Mouse (Mus musculus): Measurements from ENCODE around the gene Cerkl. TPM values are rescaled to one million over a fixed set of nuclear protein-coding genes. Genes with fewer than 3 reads are reported as not detected.
A peak's percentile ranks its signal among the peaks of the same experiment; 100 is the strongest.

Gene Cerkl
- polyA plus RNA-seq, 1 experiment from 2014 or later, result 2.6 TPM

DNA sequence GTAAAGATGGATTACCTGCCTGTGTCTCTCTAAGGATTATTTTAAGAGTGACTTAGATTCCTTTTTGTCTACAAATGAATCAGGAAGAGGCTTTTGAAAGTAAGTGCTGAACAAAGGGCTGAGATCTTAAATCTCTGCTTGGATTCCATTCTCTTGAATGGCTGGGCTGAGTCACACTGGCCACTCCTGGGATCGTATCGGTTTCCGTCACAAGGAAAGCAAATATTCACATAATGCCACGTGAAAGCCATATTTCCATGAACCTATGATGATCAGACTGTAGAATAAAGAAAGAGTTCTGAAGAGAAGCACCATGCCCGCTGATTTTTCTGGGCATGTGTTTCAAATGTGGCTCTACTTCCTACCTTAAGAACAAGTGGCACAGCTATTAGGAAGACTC lies 57.8 kb downstream of the Cerkl start:
- no peak overlapping the region for H3K4me3 ChIP-seq (ENCODE audit: low read length)
- no peak for ATAC-seq
- H3K9me3 ChIP-seq (ENCODE audit: control insufficient read depth, low read length), result no peaks in the 10 kb centered on the region
- H3K4me1 ChIP-seq (ENCODE audit: control insufficient read depth, insufficient read depth, low read depth, low read length), result no peaks in the 10 kb centered on the region
- no peak overlapping the region for H3K4me2 ChIP-seq (ENCODE audit: low read length)
- H3K27me3 ChIP-seq (replicated peaks; ENCODE audit: control insufficient read depth, insufficient read depth, low read length), result no peaks in the 10 kb centered on the region
- no peaks in the 10 kb centered on the region for H3K36me3 ChIP-seq (ENCODE audit: control insufficient read depth, insufficient read depth, low read length)
- WGBS, result 79% methylated on average over 5 of the region's 5 CpGs
- H3K27ac ChIP-seq (ENCODE audit: low read depth, low read length), result no peak overlapping the region; the same call in 1 of the 2 replicates
- no peak overlapping the region for H3K9ac ChIP-seq (ENCODE audit: low read depth, low read length)

DNA sequence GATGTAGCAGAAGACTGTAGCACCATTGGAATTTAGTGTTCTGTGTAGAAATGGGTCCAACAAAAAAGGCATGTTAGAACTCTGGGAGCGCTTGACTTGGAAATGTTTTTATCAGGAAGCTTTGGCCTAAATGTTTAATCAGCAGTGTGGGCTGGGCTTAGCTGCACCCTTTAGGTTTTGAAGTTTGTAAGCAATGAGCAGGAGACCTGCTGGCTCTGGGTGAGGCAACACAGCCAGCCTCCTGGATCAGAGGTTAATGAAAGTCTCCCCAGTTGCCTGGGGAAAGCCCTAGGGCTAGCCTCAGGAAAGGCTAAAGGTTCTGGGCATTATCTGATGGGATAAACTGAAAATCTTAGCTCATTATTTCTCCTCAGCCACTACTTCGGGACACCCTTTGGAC lies 58.2 kb downstream of the Cerkl start:
- Histone ChIP-seq H3K4me2 (ENCODE audit: low read length) (no peak overlapping the region), H3K4me1 (ENCODE audit: control insufficient read depth, insufficient read depth, low read depth, low read length) (no peaks in the 10 kb centered on the region), H3K27me3 (replicated peaks; ENCODE audit: control insufficient read depth, insufficient read depth, low read length) (no peaks in the 10 kb centered on the region), H3K4me3 (ENCODE audit: low read length) (no peak overlapping the region), H3K9ac (ENCODE audit: low read depth, low read length) (no peak overlapping the region), H3K9me3 (ENCODE audit: control insufficient read depth, low read length) (no peaks in the 10 kb centered on the region), H3K27ac (ENCODE audit: low read depth, low read length) (no peak overlapping the region), H3K36me3 (ENCODE audit: control insufficient read depth, insufficient read depth, low read length) (no peaks in the 10 kb centered on the region)
- ATAC-seq, result no peak
- 65% methylated on average over 2 of the region's 2 CpGs for WGBS

DNA sequence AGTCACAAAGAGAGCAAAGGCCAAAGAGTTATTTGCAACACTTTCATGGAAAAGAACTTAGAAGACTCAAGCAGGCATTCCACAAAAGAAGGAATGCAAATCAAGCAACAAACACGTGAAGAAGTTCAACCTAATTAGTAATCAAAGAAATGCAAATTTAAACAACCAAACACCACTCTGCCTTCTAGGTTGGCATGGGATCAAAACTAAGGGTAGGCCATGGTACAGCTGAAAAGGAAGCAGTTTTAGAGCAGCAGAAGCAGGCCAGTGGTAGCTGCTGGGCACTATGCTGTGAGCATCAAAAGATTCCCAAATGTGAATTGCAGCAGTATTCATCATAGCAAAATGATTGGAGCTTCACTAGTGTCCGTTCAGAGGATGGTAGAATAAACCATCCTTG lies 59.5 kb downstream of the Cerkl start:
- Histone ChIP-seq H3K4me1 (ENCODE audit: control insufficient read depth, insufficient read depth, low read depth, low read length) (no peaks in the 10 kb centered on the region), H3K9ac (ENCODE audit: low read depth, low read length) (no peak overlapping the region), H3K9me3 (ENCODE audit: control insufficient read depth, low read length) (no peaks in the 10 kb centered on the region), H3K4me2 (ENCODE audit: low read length) (no peak overlapping the region), H3K27ac (ENCODE audit: low read depth, low read length) (no peak overlapping the region), H3K27me3 (replicated peaks; ENCODE audit: control insufficient read depth, insufficient read depth, low read length) (no peaks in the 10 kb centered on the region), H3K36me3 (ENCODE audit: control insufficient read depth, insufficient read depth, low read length) (no peaks in the 10 kb centered on the region), H3K4me3 (ENCODE audit: low read length) (no peak overlapping the region)
- 41% methylated on average over 2 of the region's 2 CpGs for WGBS
- no peak for ATAC-seq

DNA sequence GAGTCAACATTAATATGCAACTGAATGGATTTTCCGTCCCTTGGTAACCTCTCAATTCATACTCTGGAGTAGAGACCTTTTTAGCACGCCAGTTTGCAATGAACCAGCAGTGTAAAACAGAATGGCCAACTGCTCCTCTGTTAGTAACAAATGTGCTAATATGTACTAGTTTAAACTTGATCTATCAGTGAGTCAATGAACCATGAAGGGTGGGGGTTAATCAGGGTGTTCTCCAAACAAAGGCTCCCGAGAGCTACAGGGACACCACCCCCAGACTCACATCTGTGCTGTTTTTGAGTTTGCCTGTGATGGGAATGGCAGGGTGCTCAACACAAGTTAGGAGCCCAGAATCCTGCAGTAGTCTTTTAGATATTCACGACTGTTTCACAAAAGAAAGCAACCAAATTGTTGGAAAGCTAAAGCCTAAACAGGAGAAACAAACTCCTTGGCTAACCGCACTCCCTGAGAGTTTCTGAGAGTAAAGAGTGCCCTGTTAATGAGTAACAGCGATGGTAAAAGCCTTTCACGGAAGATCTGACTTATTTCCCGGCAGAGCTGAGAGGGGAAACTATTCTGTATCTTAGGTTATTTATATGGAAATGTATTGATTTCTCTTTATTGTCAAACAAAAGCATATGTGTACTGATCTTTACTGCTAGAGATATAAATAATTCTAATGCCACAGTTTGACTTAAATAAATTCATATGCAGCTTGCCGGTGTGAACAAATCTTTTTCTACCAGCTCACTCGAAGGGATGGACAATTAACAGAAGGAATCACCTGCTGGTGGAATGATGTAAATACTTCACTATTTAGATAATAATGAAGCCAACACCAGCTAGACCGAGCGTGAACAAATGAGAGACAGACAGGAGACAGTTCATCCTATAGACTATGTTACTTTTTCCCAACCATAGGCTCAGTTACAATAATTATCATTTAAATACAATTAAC lies 77.2 kb downstream of the Cerkl start:
- H3K9me3 ChIP-seq (ENCODE audit: control insufficient read depth, low read length), result no peaks in the 10 kb centered on the region
- H3K4me2 ChIP-seq (ENCODE audit: low read length), result 0 out of 2 replicates have a peak overlapping the region, but pooled peaks have one; percentile 2
- 0 out of 2 replicates have a peak, but pooled peaks cover 2% of the 10 kb centered on the region for H3K4me1 ChIP-seq (ENCODE audit: control insufficient read depth, insufficient read depth, low read depth, low read length)
- no peak overlapping the region for H3K27ac ChIP-seq (ENCODE audit: low read depth, low read length)
- 12% methylated on average over 12 of the region's 12 CpGs for WGBS
- no peak overlapping the region for H3K9ac ChIP-seq (ENCODE audit: low read depth, low read length)
- no peak for ATAC-seq
- H3K4me3 ChIP-seq (ENCODE audit: low read length), result no peak overlapping the region
- no peaks in the 10 kb centered on the region for H3K36me3 ChIP-seq (ENCODE audit: control insufficient read depth, insufficient read depth, low read length)
- no peaks in the 10 kb centered on the region for H3K27me3 ChIP-seq (replicated peaks; ENCODE audit: control insufficient read depth, insufficient read depth, low read length)

GRCm38 (mm10) chr2:79378346-79379086 lies 78.1 kb downstream of the Cerkl start:
- Histone ChIP-seq H3K4me1 (ENCODE audit: control insufficient read depth, insufficient read depth, low read depth, low read length) (0 out of 2 replicates have a peak, but pooled peaks cover 2% of the 10 kb centered on the region), H3K27ac (ENCODE audit: low read depth, low read length) (no peak overlapping the region), H3K4me2 (ENCODE audit: low read length) (no peak overlapping the region), H3K36me3 (ENCODE audit: control insufficient read depth, insufficient read depth, low read length) (no peaks in the 10 kb centered on the region), H3K4me3 (ENCODE audit: low read length) (no peak overlapping the region), H3K9me3 (ENCODE audit: control insufficient read depth, low read length) (no peaks in the 10 kb centered on the region), H3K9ac (ENCODE audit: low read depth, low read length) (no peak overlapping the region), H3K27me3 (replicated peaks; ENCODE audit: control insufficient read depth, insufficient read depth, low read length) (no peaks in the 10 kb centered on the region)
- WGBS, result 51% methylated on average over 8 of the region's 8 CpGs
- no peak for ATAC-seq

DNA sequence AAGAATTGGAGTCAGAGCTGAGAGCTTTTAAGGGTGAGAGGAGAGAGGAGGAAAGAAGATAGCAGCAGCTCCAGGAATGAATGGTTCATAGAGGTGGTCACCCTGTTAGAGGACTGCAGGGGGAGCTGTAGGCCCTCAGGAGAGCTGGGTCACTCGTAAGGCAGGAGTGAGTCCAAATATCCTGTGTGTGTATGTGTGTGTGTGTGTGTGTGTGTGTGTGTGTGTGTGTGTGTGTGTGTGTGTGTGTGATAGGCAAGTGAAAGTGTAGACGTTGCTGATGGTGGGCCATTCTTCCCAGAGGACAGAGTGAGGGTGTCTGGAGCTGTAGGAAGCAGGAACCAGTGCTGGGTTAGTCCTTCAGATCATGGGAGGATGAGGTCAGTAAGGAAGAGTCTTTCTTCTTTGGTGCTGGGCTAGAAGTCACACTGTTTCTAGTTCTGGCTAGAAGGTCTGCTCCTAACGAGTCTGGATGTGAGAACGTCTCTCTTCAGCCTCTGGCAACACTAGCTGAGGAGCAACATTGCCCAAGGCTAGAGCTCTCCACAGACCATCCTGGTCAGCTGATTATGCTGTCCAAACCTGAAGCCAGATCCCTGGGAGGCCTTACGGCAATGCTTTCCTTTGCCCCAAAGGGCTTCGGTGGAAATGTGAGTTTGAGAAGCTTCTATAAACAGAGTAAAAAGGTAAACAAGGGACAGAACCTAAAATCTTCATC lies 83.9 kb downstream of the Cerkl start:
- H3K4me1 ChIP-seq (ENCODE audit: control insufficient read depth, insufficient read depth, low read depth, low read length), result no peaks in the 10 kb centered on the region
- no peak for ATAC-seq
- 48% methylated on average over 6 of the region's 6 CpGs for WGBS
- no peaks in the 10 kb centered on the region for H3K9me3 ChIP-seq (ENCODE audit: control insufficient read depth, low read length)
- H3K9ac ChIP-seq (ENCODE audit: low read depth, low read length), result no peak overlapping the region
- no peak overlapping the region for H3K4me3 ChIP-seq (ENCODE audit: low read length)
- H3K4me2 ChIP-seq (ENCODE audit: low read length), result no peak overlapping the region
- no peak overlapping the region for H3K27ac ChIP-seq (ENCODE audit: low read depth, low read length)
- H3K36me3 ChIP-seq (ENCODE audit: control insufficient read depth, insufficient read depth, low read length), result no peaks in the 10 kb centered on the region
- no peaks in the 10 kb centered on the region for H3K27me3 ChIP-seq (replicated peaks; ENCODE audit: control insufficient read depth, insufficient read depth, low read length)

- H3K27ac ChIP-seq (ENCODE audit: low read depth, low read length), result no peak overlapping the region
- H3K4me3 ChIP-seq (ENCODE audit: low read length), result no peak overlapping the region
- no peaks in the 10 kb centered on the region for H3K9me3 ChIP-seq (ENCODE audit: control insufficient read depth, low read length)
- 75% methylated on average over 2 of the region's 2 CpGs for WGBS
- no peak for ATAC-seq
- H3K4me1 ChIP-seq (ENCODE audit: control insufficient read depth, insufficient read depth, low read depth, low read length), result no peaks in the 10 kb centered on the region
- no peak overlapping the region for H3K4me2 ChIP-seq (ENCODE audit: low read length)
- H3K27me3 ChIP-seq (replicated peaks; ENCODE audit: control insufficient read depth, insufficient read depth, low read length), result no peaks in the 10 kb centered on the region
- no peaks in the 10 kb centered on the region for H3K36me3 ChIP-seq (ENCODE audit: control insufficient read depth, insufficient read depth, low read length)
- no peak overlapping the region for H3K9ac ChIP-seq (ENCODE audit: low read depth, low read length)
These were observed 84.5 kb downstream of the Cerkl start for GRCm38 (mm10) chr2:79372154-79372467.

DNA sequence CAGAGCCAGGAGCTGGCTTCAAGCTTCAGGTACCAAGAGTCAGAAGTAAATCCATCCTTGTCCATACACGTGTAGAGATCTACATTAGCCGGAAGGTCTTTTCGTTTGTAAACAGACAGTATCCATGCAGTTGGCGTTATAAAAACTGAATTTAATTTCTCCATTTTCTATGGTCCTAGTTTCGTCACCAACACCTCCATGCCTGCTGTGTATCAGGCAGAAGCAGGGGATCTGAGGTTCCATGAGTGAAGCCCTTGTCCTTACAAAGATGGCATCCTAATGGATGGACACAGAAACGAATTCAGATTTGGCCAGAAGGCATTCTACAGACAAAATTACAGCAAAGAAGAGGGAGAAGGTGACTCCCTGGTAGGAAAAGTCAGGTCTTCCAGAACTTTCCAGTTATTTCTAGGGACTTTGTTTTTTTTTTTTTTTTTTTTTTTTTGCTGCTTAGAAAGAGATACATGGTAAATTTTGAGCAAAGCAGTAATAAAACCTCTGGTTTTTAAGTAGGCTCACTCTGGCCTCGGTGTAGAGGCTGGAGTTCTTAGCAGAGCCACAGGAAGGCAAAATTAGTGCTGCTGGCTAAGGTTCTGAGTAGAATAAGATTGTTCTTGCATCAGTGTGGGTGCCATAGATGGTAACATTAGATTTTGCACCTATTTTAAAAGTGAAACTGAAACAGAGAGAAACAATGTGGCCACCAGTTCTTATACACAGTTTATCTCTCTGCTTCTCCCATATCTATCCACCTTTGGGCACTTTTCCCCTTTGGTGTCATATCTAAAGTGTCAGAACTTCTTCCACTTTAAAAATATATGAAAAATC lies 85.0 kb downstream of the Cerkl start:
- no peaks in the 10 kb centered on the region for H3K4me1 ChIP-seq (ENCODE audit: control insufficient read depth, insufficient read depth, low read depth, low read length)
- H3K27me3 ChIP-seq (replicated peaks; ENCODE audit: control insufficient read depth, insufficient read depth, low read length), result no peaks in the 10 kb centered on the region
- H3K4me2 ChIP-seq (ENCODE audit: low read length), result no peak overlapping the region
- 89% methylated on average over 7 of the region's 7 CpGs for WGBS
- no peaks in the 10 kb centered on the region for H3K9me3 ChIP-seq (ENCODE audit: control insufficient read depth, low read length)
- H3K36me3 ChIP-seq (ENCODE audit: control insufficient read depth, insufficient read depth, low read length), result no peaks in the 10 kb centered on the region
- no peak overlapping the region for H3K27ac ChIP-seq (ENCODE audit: low read depth, low read length)
- H3K9ac ChIP-seq (ENCODE audit: low read depth, low read length), result no peak overlapping the region
- ATAC-seq, result no peak
- no peak overlapping the region for H3K4me3 ChIP-seq (ENCODE audit: low read length)
